Mouse (Mus musculus): Measurements from ENCODE around the gene Mroh3. TPM values are rescaled to one million over a fixed set of nuclear protein-coding genes. Genes with fewer than 3 reads are reported as not detected.

Mroh3 gene
- polyA plus RNA-seq (2017; shearing (Covaris generic)), result not detected

GRCm38 (mm10) chr1:136212803-136213202, at the start of gene Mroh3:
Gene Mroh3, minus strand, starts transcription at chr1:136212828.

GRCm38 (mm10) chr1:136260635-136261238, 48.1 kb upstream of the Mroh3 start, which contains the start of gene Gpr25:
Gene Gpr25, minus strand, starts transcription at chr1:136260873.

GRCm38 (mm10) chr1:136233892-136234594, 21.4 kb upstream of the Mroh3 start, which contains the start of gene Inava:
Gene Inava, minus strand, starts transcription at chr1:136234264.

Other genes starting within 250 kb of the Mroh3 start
- under 1 TPM in 1 of 2 experiments, not detected in 1; 0.11 TPM for gene Igfn1, start 206.5 kb downstream of the Mroh3 start, polyA plus RNA-seq (2017; shearing (Covaris generic))
- 10 to 100 TPM; 34.1 to 44.0 TPM for gene Tmem9, start 204.7 kb downstream of the Mroh3 start, polyA plus RNA-seq (2017; shearing (Covaris generic))
- gene Ascl5, start 162.0 kb downstream of the Mroh3 start, polyA plus RNA-seq (2017; shearing (Covaris generic)), result not detected
- gene Cacna1s, start 160.1 kb downstream of the Mroh3 start, polyA plus RNA-seq (2017; shearing (Covaris generic)), result 1 to 10 TPM in 1 of 2 experiments, under 1 TPM in 1; 0.54 to 4.3 TPM
- gene Kif21b, start 81.4 kb downstream of the Mroh3 start, polyA plus RNA-seq (2017; shearing (Covaris generic)), result 10 to 100 TPM; 51.3 to 57.6 TPM
- under 1 TPM in 1 of 2 experiments, not detected in 1; 0.33 TPM for gene Inava, start 21.4 kb upstream of the Mroh3 start, polyA plus RNA-seq (2017; shearing (Covaris generic))
- gene Gpr25, start 48.0 kb upstream of the Mroh3 start, polyA plus RNA-seq (2017; shearing (Covaris generic)), result under 1 TPM; 0.20 to 0.48 TPM
- 1 to 10 TPM; 7.6 to 8.9 TPM for gene Camsap2, start 133.3 kb upstream of the Mroh3 start, polyA plus RNA-seq (2017; shearing (Covaris generic))
- 10 to 100 TPM in 1 of 2 experiments, 1 to 10 TPM in 1; 9.8 to 17.1 TPM for gene Ddx59, start 202.4 kb upstream of the Mroh3 start, polyA plus RNA-seq (2017; shearing (Covaris generic))